Mouse (Mus musculus) midbrain, embryonic 13.5 days (tissue): ENCODE data around the gene Smarcb1. TPM values are rescaled to one million over a fixed set of nuclear protein-coding genes. Genes with fewer than 3 reads are reported as not detected.

Experiments
- ATAC-seq: fragments of 200-750 bp; cut with Nextera tagmentation; 2 replicates; pipeline ENCODE4 v1.8.0; 2017; ENCODE audit warnings: mild to moderate bottlenecking, moderate TSS enrichment, moderate library complexity
- H3K27ac ChIP-seq: fragments of 300-500 bp; sonication (generic); 2 replicates; pipeline ENCODE4 v1.5.1; 2015; ENCODE audit warnings: inconsistent platforms, mild to moderate bottlenecking, moderate library complexity
- H3K27me3 ChIP-seq: fragments of 300-500 bp; sonication (generic); 2 replicates; pipeline ENCODE4 v1.6.1; 2015; ENCODE audit warnings: mild to moderate bottlenecking, inconsistent platforms
- H3K36me3 ChIP-seq: fragments of 300-500 bp; sonication (generic); 2 replicates; pipeline ENCODE4 v1.6.1; 2015; ENCODE audit warnings: mild to moderate bottlenecking, inconsistent platforms
- H3K4me1 ChIP-seq: fragments of 300-500 bp; sonication (generic); replicated peaks from 2 replicates; pipeline ENCODE4 v1.6.1; 2015; ENCODE audit warnings: inconsistent platforms
- H3K4me2 ChIP-seq: fragments of 300-500 bp; sonication (generic); replicated peaks from 2 replicates; pipeline ENCODE4 v1.6.1; 2015; ENCODE audit warnings: moderate library complexity, mild to moderate bottlenecking, inconsistent platforms
- H3K4me3 ChIP-seq: fragments of 300-500 bp; sonication (generic); replicated peaks from 2 replicates; pipeline ENCODE4 v1.5.1; 2015; ENCODE audit warnings: mild to moderate bottlenecking, inconsistent platforms
- H3K9ac ChIP-seq: fragments of 300-500 bp; sonication (generic); replicated peaks from 2 replicates; pipeline ENCODE4 v1.6.1; 2015; ENCODE audit warnings: mild to moderate bottlenecking, inconsistent platforms
- H3K9me3 ChIP-seq: fragments of 300-500 bp; sonication (generic); 2 replicates; pipeline ENCODE4 v1.6.1; 2016; ENCODE audit warnings: mild to moderate bottlenecking, inconsistent platforms
- WGBS: fragments of 180-500 bp; shearing (Covaris S2); methylation state at CpG from one replicate; pipeline ENCODE4 v1.1.7; 2015; 5-methylcytosine and 5-hydroxymethylcytosine counted together
- polyA plus RNA-seq: library from polyadenylated mRNA; unstranded; fragments of >200 nt; fragmentation: Nextera tagmentation; extraction: Ambion mirVana; gene quantifications from 2 replicates; pipeline ENCODE4 v1.2.1, GENCODE M21; 2015

The Smarcb1 gene
- polyA plus RNA-seq, 1 experiment from 2014 or later = 323 TPM

DNA sequence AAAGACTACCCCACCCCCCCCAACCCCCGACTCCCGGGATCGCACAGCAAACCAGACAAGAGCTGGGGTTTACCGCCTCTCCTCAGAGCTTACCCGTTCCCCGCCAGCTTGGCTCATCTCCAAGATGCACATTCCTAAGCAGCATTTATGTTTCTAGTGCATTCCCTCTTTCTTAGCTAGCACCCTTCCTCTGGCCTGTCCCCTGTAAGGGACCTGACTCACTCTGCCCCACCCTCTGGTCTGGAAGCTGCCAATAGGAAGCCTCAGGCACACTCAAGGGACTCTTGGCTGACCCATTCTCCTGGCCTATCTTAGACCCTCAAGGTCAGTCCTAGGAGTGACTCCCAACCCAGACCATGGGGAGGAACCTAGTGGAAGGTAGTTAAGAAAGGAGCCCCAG is 8.9 kb upstream of the Smarcb1 start:
- Histone ChIP-seq H3K9ac (no peak overlapping the region), H3K9me3 (no peaks in the 10 kb centered on the region), H3K4me3 (no peak overlapping the region), H3K27me3 (peaks cover 37% of the 10 kb centered on the region), H3K4me1 (peaks cover 33% of the 10 kb centered on the region), H3K36me3 (peaks cover 28% of the 10 kb centered on the region), H3K4me2 (peak overlapping the region; percentile 91; the same call in 1 of the 2 replicates), H3K27ac (no peak overlapping the region)
- 19% methylated on average over 6 of the region's 6 CpGs for WGBS
- no peak for ATAC-seq

DNA sequence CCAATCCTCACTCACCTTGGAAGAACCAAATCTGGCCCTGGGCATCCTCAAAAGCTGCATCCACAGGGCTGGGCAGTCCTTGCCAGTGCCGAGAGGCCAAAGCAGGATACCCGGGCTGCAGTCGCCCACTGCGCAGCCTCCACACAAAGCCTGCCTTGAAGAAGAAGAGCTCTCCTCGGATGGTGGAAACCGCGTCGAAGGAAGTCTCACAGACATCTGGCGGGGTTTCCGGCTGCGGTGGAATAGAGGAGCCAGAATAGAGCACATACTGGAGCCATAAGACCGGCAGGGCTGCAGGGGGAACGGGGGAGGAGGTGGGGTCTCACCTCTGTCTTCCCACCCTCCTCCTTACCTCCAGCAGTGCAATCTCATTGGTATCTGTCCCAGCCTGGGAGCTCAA is 5.0 kb upstream of the Smarcb1 start:
- Histone ChIP-seq H3K4me1 (peaks cover 31% of the 10 kb centered on the region), H3K27me3 (peaks cover 14% of the 10 kb centered on the region), H3K27ac (no peak overlapping the region), H3K4me2 (no peak overlapping the region), H3K36me3 (peaks cover 37% of the 10 kb centered on the region), H3K4me3 (no peak overlapping the region), H3K9ac (peak overlapping the region; percentile 32; the same call in 1 of the 2 replicates), H3K9me3 (no peaks in the 10 kb centered on the region)
- WGBS = 72% methylated on average over 13 of the region's 13 CpGs
- no peak for ATAC-seq

DNA sequence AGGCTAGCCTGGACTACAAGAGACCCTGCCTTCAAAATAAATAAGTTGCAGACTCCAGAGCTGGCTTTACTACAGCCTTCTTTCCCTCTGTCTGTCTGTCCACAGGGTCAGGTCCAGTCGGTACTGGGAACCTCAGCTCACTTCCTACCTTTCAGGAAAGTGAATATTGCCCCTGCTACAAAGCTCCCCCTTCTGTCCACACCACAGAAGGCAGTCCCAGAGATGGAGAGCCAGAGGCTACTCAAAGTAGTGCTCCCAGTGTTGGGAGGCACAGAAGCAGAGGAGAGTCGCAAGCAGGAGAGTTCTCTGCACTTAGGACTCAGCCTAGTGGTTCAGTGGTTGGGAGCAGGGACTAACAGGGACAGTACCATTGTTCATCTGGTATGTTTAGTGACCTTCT is 2.9 kb upstream of the Smarcb1 start:
- no peak overlapping the region for H3K4me3 ChIP-seq
- peaks cover 31% of the 10 kb centered on the region for H3K4me1 ChIP-seq
- no peak overlapping the region for H3K9ac ChIP-seq
- H3K27me3 ChIP-seq = no peaks in the 10 kb centered on the region
- H3K36me3 ChIP-seq = peaks cover 37% of the 10 kb centered on the region
- H3K27ac ChIP-seq = no peak overlapping the region
- no peak overlapping the region for H3K4me2 ChIP-seq
- no peak for ATAC-seq
- H3K9me3 ChIP-seq = no peaks in the 10 kb centered on the region
- WGBS = 62% methylated on average over 2 of the region's 2 CpGs

DNA sequence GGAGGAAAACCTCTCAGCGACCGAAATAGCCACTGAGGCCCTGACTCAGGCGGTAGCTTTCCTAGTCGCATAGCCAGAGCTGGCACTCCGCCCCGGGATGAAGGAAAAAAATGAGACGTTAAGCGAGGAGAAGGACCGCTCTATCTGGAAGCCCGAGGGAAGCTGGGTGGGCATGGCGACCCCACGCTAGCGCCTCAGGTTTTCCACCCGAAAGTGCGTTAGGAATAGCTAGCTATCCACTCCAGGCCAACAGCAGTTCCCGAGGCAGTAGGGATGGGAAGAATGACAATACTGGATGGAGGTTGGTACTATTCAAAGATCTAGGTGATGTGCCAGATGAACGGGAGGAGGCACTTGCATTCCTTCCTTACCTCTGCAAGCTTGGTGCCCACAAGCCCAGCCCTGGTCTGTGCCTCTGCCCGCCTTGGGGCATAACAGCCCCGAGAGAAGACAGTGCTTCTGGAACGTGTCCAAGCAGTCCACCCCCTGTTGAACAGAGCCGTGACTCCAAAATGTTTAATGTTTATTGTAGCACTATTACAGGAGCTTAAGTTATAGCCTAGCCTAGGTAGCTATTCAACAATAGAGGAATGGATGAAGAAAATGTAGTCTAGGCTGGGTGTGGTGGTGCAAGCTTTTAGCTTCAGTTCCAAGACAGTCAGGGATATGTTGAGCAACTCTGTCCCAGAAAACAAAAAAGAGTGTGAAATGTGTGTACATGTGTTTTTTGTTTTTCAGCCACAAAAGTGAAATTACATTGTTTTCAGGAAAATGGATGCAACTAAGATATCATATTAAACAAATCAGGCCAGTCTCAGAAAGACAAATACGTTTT is 526 bp upstream of the Smarcb1 start:
- peak overlapping the region; percentile 89 for H3K9ac ChIP-seq
- peak; percentile 37 for ATAC-seq
- no peaks in the 10 kb centered on the region for H3K9me3 ChIP-seq
- H3K36me3 ChIP-seq = peaks cover 31% of the 10 kb centered on the region
- peak overlapping the region; percentile 67 for H3K4me2 ChIP-seq
- WGBS = 4% methylated on average over 22 of the region's 22 CpGs
- H3K4me3 ChIP-seq = peak overlapping the region; percentile 72
- no peaks in the 10 kb centered on the region for H3K27me3 ChIP-seq
- H3K4me1 ChIP-seq = peaks cover 52% of the 10 kb centered on the region
- peak overlapping the region; percentile 96 for H3K27ac ChIP-seq

DNA sequence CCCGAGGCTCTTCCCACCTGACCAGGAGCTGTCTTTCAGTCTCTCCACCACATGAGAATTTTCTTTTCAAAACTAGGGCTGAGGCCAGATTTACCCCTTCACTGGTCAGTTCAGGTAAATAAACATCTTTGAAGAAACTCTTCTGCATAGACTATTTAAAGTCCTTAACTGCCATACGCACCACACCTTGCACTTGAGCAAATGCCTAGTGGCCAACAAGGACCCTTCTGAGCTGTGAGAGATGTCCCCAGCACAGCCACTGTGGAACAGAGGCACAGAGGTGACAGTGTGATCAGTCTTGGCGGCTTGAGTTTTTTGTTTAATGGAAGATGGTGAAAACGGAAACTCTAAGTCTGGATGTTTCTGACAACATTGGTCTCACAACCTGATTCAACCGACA is 2.4 kb downstream of the Smarcb1 start:
- WGBS = 89% methylated on average over 5 of the region's 5 CpGs
- peaks cover 34% of the 10 kb centered on the region for H3K36me3 ChIP-seq
- no peaks in the 10 kb centered on the region for H3K27me3 ChIP-seq
- H3K4me3 ChIP-seq = no peak overlapping the region; the same call in 1 of the 2 replicates
- H3K27ac ChIP-seq = no peak overlapping the region
- peaks cover 52% of the 10 kb centered on the region for H3K4me1 ChIP-seq
- H3K9ac ChIP-seq = peak overlapping the region; percentile 36; the same call in 1 of the 2 replicates
- H3K4me2 ChIP-seq = peak overlapping the region; percentile 67
- no peaks in the 10 kb centered on the region for H3K9me3 ChIP-seq
- ATAC-seq = no peak

DNA sequence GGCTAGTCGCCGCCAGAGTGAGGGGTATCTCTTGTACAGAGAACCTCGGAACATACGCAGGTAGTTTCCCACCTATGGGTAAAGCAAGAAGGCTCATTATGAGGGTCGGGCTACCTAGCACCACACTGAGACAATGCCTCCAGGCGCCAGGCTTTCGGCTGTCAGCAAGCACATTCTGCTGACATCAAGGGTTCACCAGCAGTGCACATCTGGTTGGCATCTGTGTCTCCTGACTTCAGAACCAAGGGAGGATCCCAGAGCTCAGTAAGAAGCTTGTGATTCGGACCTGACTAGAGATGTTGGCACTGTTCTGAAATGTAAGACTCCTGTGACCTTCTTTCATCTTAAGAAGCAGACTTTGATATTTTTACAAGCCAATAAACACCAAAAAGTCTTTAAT is 4.6 kb downstream of the Smarcb1 start:
- 84% methylated on average over 8 of the region's 8 CpGs for WGBS
- H3K9me3 ChIP-seq = no peaks in the 10 kb centered on the region
- H3K4me3 ChIP-seq = no peak overlapping the region
- H3K9ac ChIP-seq = no peak overlapping the region
- peaks cover 35% of the 10 kb centered on the region for H3K4me1 ChIP-seq
- H3K4me2 ChIP-seq = no peak overlapping the region
- peaks cover 52% of the 10 kb centered on the region for H3K36me3 ChIP-seq
- H3K27me3 ChIP-seq = no peaks in the 10 kb centered on the region
- ATAC-seq = no peak
- no peak overlapping the region for H3K27ac ChIP-seq

DNA sequence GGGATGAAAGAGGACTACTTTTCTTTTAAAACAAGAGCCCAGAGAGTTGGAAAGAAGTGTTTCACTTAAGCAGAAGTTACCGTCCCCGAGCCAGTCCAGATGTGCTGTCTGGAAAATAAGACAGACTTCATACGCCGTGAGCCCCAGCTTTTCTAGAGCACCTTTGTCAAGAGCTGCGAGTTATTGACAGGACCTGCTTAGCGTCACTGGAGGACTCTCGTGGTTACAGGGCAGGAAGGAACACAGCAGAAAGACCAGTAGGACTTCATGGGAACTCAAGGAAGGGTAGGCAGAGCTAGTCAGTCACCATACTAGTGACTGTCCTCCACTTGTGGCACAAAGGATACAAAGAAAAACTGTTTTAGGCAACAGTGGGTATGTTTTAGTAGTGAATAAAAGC is 5.9 kb downstream of the Smarcb1 start:
- no peaks in the 10 kb centered on the region for H3K27me3 ChIP-seq
- H3K4me1 ChIP-seq = peaks cover 34% of the 10 kb centered on the region
- no peak for ATAC-seq
- no peaks in the 10 kb centered on the region for H3K9me3 ChIP-seq
- H3K9ac ChIP-seq = no peak overlapping the region
- H3K36me3 ChIP-seq = peaks cover 65% of the 10 kb centered on the region
- no peak overlapping the region for H3K4me3 ChIP-seq
- no peak overlapping the region for H3K27ac ChIP-seq
- WGBS = 89% methylated on average over 7 of the region's 7 CpGs
- no peak overlapping the region for H3K4me2 ChIP-seq

DNA sequence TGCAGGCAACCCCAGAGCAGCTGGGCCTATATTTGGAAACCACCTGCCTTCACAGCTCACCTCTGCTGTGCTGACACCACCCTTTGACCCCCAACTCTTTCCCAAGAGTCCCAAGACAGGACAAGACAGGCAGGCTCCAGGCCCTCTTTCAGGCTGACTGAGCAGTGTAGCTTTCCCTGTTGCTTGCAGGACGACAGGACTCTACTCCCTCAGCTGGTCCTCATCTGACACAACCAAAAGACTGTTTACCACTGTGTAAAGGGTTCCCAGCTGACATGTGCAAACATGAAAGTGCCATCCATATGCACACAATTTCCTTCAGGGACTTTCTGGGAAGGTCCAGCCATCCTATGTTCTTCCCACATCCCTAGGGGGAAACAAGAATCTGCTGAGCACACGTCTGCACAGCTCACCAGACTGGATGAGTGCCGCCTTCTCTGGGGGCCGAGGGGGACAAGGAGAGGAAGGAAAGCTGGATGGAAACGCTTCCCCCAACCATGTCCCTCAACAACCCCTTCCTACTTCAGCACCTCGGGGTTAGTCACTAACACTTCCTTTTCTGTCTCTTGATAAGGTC is 8.3 kb downstream of the Smarcb1 start:
- Histone ChIP-seq H3K4me3 (no peak overlapping the region), H3K4me2 (no peak overlapping the region), H3K36me3 (peaks cover 82% of the 10 kb centered on the region), H3K9me3 (no peaks in the 10 kb centered on the region), H3K9ac (no peak overlapping the region), H3K4me1 (peaks cover 9% of the 10 kb centered on the region), H3K27me3 (no peaks in the 10 kb centered on the region), H3K27ac (no peak overlapping the region)
- 75% methylated on average over 6 of the region's 6 CpGs for WGBS
- 0 out of 2 replicates have a peak, but pooled peaks have one; percentile 34 for ATAC-seq

DNA sequence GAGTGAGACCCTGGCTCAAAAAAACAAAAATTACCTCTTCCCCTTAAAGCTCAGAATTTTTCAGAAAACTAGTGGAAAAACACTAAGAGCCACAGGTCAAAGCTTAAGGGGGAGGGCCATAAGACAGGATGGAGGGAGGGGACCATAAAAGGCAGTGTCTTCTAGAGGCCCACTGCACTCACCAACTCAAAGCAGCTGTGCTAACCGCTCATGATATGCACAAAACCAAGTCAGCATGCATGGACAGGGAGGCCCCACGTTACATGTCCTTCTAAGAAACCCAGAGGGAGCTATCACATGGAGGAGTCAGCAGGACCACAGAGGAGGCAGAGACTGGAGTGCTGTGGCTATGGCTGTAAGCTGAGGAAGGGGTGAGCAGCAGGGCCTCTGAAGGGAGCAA is 10.7 kb downstream of the Smarcb1 start:
- Histone ChIP-seq H3K9ac (no peak overlapping the region), H3K4me3 (no peak overlapping the region), H3K27me3 (no peaks in the 10 kb centered on the region), H3K4me1 (no peaks in the 10 kb centered on the region), H3K36me3 (peaks cover 90% of the 10 kb centered on the region), H3K27ac (no peak overlapping the region), H3K9me3 (no peaks in the 10 kb centered on the region), H3K4me2 (no peak overlapping the region)
- 93% methylated on average over 2 of the region's 2 CpGs for WGBS
- no peak for ATAC-seq

DNA sequence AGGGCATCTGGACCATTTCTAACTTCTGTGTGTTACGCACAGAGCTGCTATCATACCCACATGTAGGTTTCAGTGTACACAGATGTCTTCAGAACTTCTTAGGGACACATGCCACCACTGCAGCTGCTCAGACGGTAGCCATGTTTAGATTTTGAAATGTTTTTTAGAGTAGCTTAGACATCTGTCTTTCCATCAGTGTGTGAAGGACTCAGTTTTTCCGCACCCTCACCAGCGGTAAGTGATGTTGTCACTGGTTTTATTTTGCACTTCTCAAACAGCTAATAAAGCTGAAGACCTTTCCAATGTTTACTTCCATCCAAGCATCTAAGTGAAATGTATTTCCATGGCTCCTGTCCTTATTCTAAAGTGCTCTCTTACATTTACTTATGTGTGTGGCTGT is 14.5 kb downstream of the Smarcb1 start:
- WGBS = 96% methylated on average over 4 of the region's 4 CpGs

DNA sequence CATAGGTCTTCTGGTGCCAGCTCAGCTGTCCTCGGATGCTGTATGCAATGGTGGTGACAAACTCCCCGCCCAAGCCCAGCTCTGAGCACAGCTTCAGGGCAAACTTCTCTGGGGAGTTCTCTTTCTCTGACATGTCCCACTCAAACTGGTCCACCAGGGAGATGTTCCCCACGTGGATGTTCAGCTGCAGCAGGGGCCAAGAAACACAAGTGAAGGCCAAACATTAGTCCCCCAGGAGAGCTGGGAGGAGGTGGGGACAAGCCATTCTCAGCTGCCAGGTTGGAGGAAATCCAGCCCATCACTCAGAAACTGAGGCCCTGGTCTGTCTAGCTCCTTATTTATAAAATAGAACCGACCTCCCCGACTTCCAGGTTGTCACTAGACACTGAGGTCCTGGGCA is 17.0 kb downstream of the Smarcb1 start:
- WGBS = 89% methylated on average over 5 of the region's 5 CpGs
- Histone ChIP-seq H3K9me3 (no peaks in the 10 kb centered on the region), H3K27ac (no peak overlapping the region), H3K4me2 (no peak overlapping the region), H3K27me3 (no peaks in the 10 kb centered on the region), H3K4me1 (no peaks in the 10 kb centered on the region), H3K36me3 (peaks cover 95% of the 10 kb centered on the region), H3K4me3 (no peak overlapping the region), H3K9ac (no peak overlapping the region)
- ATAC-seq = no peak

More for the DNA sequence above, 14.5 kb downstream of the Smarcb1 start:
- no peaks in the 10 kb centered on the region for H3K27me3 ChIP-seq
- H3K27ac ChIP-seq = no peak overlapping the region
- no peak overlapping the region for H3K4me2 ChIP-seq
- no peak overlapping the region for H3K9ac ChIP-seq
- no peak for ATAC-seq
- H3K4me1 ChIP-seq = no peaks in the 10 kb centered on the region
- H3K4me3 ChIP-seq = no peak overlapping the region
- no peaks in the 10 kb centered on the region for H3K9me3 ChIP-seq
- peaks cover 97% of the 10 kb centered on the region for H3K36me3 ChIP-seq

DNA sequence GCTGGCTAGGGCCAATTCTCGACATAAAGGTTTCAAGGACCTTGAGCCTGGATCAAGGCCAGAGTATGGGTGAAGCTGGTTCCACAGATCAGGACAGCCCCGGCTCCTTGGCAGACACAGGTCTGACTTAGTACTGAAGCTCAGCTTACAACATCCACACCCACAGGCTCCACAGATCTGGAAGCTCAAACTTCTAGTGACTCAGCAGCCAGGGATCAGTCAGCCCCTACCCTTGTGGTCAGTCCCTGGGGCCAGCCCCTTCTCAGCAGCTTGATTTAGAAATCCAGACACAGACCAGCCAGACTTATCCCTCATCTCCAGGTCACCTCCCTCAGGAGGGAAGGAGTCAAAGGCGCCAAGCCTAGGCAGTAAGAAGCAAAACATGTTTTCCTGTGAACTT is 22.6 kb downstream of the Smarcb1 start:
- 78% methylated on average over 3 of the region's 3 CpGs for WGBS
- Histone ChIP-seq H3K9ac (no peak overlapping the region), H3K27ac (no peak overlapping the region)

More for the DNA sequence above, 22.6 kb downstream of the Smarcb1 start:
- no peak overlapping the region for H3K4me3 ChIP-seq
- peaks cover 3% of the 10 kb centered on the region; the same call in 1 of the 2 replicates for H3K4me1 ChIP-seq
- no peak overlapping the region for H3K4me2 ChIP-seq
- H3K9me3 ChIP-seq = no peaks in the 10 kb centered on the region
- no peaks in the 10 kb centered on the region for H3K27me3 ChIP-seq
- ATAC-seq = no peak
- peaks cover 90% of the 10 kb centered on the region for H3K36me3 ChIP-seq
